Mouse (Mus musculus) liver (tissue): Measurements from ENCODE around the gene Prpf6.

Experiments
- DNase-seq: peaks from one replicate; pipeline ENCODE4 v3.0.0-alpha.2; 2020; ENCODE audit warnings: mixed read lengths

Prpf6 gene

DNA sequence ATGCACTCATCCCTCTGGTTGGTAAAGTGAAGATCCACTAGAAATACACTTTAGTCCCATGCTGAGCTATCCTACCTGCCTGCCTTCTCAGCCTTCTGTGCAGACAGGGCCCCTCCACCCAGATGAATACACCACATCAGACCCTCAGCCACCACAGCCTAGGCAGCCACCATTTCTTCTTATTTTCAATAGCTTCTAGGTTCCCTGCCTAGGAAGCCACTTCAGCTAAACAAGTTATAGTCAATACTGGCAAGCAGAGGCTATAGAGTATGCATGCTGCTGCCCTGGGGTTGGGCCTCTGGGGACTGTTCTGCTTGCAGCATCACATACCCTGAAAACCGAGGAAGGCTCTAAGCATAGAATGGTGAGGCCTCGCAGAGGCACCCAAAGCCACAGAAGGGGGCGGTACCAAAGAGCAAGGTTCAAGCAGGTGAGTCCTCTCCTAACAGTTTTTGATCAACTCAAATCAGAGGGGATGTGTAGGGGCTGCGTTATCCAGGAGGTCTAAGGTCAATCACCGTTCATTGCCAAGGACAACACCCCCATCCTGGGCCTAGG is at the start of gene Prpf6:
Prpf6 (plus strand) TSS at position 341 of the 558 bp plus-strand sequence.
- DNase-seq: peak; percentile 45

DNA sequence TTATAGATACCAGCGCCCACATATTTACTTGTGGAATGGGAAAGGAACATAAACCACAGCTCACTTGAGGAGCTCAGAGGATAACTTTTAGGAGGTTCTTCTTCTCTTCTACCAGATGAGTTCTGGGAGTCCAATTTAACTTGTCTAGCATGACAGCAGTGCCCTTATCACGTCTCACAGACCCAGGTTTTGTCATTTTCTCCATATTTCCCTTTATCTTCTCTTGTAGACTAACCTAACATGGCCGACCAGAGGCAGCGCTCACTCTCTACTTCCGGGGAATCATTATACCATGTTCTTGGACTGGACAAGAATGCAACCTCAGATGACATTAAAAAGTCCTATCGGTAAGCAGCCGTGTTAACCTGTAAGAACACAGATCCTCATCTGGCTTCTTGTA is 45.5 kb upstream of the Prpf6 start:
- DNase-seq: peak; percentile 35

DNA sequence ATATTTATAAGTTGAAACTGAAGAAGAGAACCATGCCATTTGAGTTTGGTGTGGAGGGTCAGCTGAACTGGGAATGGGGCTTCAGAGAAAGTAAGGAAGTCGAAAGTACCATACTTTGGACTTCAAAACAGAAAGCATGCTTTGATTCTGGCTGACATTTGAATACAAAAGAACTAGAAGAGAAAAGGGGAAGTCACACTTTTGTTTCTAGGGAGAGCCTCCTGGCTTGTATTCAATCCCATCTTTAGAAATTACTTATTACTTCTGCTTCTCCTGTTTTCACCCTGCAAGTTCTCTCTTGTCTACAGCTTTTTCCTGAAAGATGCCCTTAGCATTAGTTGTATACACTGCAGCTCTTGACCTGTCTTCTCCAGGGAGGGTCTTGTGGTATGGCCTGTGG is 43.4 kb upstream of the Prpf6 start:
- no peak for DNase-seq

DNA sequence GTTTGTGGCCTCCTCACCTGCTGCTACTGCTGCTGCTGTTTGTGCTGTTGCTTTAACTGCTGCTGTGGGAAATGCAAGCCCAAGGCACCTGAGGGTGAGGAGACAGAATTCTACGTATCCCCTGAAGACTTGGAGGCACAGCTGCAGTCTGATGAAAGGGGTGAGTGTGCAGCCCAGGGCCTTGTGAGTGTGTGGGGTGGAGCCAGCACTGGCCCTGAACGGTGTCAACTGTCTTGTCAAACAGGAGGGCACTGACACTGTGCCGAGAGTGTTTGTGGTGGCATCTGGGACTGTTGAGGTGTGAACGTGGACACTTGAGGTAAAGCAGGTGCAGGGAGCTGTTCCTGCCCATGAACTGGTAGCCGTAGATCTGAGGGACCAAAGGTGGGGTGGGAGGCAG is 43.0 kb upstream of the Prpf6 start:
- DNase-seq: no peak

DNA sequence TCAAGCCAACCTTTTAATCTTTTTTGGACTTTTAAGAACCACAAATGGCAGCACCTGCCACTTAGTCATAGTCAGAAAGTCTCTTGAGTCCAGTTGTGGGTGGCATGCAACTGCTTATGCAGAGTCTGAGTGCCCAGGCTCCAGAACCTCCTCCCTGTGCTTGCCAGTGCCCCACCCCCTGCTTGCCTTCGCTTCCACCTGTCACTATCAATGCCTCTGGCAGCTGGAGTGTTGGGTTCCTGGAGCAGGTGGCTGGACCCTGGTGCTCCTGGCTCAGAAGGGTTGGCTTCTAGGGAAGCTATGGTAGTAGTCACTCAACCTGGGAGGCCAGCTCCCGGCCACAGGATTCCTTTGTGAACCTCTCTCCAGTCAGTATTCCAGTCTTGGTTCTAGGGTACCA is 41.4 kb upstream of the Prpf6 start:
- no peak for DNase-seq

DNA sequence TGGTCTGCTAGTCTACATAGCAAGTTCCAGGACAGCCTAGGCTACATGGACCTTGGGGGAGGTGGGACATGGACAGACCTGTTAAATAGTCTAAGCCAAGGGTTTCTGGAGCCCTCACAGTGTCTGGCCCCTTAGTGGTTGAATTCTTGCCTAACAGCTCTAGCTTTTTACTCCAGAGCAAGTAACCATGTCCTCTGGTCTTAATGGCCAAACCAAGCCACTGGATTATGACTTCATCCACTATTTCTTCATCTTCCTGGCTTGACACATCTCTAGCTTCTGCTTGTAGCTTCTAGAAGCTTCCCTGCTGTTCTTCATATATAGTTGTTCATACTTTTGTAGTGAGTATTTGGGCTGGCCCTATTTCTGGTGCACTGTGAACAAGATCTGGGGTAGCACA is 37.9 kb upstream of the Prpf6 start:
- DNase-seq: no peak

DNA sequence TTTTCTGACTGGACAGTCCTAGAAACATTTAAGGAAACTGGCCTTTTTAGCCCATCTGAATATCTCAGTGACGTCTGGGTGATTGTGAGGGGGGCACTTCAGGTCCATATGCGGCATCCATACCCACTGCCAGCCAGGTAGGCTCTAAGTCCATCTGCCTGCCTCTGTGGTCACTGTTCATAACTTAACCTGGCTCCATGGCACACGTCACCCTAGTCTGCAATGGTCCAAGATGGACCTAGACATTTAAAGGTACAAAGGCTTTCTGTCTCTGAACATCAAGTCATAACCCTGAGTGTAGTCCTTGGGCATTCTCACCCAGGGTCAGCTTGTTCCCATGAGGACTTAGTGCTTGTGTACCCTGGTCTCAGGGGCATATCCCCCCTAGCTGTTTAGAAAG is 24.3 kb upstream of the Prpf6 start:
- DNase-seq: no peak

DNA sequence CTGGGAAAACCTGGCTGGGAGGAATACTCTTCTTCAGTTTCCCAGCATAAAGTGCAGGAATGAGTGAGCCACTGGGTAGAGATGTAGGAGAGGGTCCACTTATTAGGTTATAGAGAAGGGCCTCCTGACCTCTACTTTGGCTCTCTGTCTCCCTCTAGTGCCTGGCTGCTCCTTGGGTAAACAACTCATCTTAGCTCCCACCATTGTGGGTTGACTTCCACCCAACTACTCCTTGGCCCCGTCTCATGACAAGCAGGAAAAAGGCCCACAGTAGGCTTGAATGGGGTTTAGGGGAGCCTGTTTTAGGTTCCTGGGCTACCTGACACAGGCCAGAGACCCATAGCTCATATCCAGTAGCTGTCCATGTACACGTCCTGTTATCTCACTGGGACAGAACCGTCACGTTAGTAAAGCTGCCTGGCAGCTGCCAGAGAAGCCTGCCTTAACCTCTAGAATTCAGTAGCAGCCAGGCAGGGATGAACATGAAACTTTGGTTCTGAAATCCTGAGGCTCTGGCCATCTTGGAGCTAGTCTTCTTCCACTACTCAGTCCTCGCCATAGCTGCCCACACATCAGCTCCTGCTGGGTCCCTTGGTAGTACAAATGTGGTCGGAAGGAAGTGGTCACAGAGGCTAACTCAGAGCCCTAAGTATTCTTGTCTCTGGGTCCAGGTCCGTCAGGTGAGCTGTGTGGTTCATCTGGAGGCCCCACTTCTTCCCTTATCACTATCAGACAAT is 23.2 kb upstream of the Prpf6 start:
- peak; percentile 71 for DNase-seq

DNA sequence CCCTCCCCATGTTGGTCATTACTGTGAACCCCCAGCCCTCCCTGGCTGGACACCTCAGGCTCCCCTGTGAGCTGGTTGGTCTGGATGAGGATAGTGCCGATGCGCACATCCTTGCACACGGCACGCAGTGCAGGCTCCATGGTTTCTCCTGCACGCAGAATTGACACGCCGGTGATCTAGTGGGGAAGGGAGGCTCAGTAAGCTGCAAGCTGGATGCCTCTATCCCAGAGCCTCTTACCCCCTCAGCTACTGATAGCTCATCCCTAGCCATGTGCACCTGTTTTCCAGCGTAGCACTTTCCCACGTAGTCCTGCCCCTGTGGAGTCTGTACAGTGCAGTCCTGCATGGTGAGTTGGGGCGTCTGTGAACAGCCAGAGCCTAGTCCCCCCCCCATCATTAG is 21.8 kb upstream of the Prpf6 start:
- no peak for DNase-seq

DNA sequence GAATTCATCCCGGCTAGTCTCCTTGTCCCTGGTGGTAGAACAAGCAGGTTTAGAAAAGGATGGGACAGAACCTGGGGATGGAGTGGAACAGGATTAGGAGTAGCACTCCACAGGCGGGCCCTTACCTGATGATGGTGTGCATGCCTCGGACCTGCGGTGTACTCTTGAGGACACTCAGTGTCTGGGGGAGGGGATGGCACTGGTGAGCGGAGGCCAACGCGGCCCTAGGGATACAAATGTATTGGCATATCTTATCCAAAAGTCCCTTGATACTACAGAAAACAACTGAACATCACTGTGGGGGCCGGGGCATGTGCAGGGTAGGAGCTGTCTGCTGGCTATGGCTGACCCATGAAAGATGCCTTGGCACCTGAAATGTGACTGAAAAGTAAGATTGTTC is 21.3 kb upstream of the Prpf6 start:
- DNase-seq: no peak

DNA sequence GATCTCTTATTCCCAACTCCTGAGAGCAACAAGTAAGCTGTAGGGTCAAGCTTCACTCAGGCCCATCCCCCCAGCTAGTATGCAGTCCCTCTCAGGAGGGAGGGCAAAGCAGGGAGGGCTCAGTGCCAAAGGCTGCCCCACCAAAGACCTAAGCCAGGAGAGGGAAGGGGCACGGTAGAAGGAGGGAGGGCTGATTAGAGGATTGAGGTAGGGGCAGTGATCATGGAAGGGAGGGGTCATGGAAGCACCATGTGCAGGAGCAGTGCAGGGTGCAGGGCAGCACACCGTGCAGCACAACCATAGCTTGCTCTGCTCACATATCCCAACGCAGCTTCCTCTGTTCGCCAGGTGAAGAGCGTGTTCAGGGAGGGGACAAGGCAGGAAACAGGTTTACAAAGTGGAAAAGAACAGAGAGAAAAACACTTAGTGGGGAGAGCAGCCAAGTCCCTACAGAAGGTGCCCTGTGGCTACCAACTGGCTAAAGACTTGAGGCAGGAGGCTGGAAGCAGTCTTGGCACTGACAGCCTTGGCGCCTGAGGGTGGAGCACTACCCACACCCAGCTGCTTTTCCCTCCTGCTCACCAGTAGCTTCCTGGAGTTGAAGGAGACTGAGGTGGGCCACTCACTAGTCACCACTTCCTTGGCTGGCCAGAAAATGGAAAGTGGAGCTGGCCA is 20.6 kb upstream of the Prpf6 start:
- DNase-seq: no peak

DNA sequence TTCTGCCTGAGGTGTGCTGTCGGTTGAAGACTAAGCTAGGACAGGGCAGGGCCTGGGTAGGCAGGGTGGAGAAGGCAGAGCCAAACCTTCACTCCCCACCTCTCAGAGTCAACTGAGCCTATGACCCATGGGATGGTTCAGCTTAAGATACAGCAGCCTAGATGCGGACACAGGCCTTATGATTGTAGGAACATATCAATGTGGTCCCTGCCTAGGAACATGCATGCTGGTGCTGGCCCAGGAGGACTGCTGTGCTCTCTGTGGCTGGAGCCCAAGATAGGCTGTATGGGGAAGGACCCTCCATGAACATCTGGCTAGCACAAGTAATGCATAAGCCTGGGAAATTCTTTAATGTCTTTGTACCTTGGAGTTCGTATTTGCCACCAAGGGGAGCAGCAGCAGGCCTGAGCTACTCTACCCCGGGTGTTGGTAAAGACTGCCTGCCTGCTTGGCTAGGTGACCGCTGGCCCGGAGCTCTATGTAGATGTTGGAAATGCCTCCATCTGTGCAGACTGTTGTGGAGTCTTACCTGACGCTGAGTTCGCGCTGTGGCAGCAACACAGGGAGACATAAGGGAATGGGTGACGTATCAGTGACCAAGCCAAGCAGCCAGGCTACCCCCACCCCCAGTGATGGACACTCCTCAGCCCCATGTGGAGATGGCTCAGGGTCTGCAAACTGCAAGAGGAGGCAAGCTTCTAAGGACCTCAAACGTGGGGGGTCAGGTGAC is 19.6 kb upstream of the Prpf6 start:
- no peak for DNase-seq

DNA sequence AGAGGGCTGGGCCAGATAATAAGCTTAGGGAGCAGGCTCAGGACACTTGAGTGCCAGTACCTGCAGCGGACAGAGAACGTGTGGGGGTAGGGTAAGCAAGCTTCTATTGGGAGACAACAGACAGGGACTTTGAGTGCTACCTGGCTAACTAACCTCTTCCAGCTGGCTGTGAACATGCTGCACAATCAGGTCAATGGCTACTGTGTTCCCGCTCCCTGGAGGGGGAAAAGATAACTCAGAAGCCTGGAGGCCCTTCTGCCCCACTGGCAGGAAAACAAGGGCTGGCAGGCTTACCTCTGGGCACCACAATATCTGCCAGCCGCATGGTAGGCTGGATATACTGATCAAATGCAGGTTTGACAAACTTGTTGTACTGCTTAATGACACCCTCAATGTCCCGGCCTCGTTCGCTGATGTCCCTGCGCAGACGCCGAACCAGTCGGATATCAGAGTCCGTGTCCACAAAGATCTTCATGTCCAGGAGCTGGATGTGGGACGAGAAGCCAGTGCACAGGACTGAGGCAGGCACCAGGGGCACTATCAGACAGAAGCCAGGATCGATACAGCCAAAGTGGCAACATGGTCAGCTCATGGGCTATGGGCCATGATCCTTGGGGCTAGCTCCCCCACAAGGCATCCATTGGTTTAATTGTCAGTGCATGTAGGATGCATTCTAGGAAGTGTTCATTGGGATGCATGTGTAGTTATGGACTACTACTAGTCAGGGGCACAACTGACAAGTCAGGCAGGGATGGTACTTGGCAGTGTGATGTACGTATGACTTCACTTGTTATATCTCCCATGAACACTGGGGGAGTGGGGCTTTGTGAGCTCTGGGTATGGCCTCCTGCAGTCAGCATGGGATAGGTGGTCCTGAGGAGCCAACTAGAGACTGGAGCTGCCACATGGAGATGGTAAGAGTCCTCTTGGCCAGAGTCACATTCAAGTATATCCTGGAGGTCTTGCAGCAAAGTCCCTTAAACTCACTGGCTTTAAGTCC is 18.4 kb upstream of the Prpf6 start:
- DNase-seq: no peak

DNA sequence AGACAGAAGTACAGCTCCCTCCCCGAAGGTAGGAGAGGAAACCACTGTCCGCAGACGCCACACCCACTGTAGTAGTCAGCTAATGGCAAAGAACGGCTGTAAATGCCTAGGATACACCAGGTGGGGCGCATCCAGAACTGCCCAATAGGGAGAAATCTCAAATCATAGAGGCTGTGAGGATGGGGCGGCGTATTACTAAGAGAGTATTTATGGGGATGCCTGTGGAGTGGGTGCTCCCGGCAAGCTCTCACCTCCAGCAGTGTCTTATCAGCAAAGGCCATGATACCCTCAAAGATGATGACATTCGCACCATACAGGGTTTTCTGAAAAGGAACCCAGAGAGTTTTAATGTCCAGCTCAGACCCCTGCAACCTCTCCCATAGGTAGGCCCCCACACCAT is 17.7 kb upstream of the Prpf6 start:
- no peak for DNase-seq

DNA sequence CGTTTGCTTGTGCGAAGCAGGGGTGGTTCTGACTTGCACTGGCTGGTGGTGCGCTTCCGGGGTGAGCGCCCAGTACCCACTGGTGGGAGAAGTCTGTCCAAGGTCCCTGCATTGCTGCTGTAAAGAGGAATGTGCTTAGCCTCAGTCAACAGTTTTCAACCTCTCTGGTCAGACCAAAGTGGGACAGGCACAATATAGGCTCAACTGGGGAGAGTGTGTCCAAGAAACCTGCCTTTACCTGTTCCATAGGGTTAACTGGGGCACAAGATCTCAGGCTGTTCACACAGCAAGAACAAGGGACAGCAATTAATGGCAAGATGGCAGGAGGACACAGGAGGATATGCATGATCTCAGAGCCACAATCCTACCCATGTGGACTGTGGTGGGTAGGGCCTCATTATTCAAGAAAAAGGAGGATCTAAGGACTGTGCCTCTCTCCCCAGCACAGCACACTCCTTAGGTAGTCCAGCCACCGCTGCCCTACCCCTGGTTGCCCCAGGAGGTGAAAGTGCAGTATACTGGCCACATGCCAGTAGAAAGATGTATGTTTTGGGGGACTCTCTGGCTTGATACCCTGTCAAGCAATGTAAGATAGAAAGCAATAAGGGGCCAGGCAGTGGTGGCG is 16.6 kb upstream of the Prpf6 start:
- no peak for DNase-seq

DNA sequence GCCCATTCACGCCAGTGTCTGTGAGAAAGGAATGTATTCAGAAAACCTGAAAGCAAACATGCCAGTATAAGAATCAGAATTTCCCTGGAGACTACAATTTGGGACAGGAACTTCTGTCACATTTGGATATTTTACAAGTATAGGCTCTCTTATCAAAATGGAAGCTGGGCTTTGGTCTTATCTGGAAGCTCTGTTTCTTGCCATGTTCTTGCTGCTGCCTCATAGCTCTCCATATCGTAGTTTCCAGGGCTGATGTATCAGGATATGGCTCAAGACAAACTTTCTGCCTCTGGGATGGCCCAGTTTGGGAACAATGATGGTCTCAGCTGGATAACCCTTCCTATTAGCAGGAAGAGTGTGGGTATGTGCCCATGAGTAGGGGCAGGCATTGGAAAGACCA is 15.1 kb upstream of the Prpf6 start:
- no peak for DNase-seq

DNA sequence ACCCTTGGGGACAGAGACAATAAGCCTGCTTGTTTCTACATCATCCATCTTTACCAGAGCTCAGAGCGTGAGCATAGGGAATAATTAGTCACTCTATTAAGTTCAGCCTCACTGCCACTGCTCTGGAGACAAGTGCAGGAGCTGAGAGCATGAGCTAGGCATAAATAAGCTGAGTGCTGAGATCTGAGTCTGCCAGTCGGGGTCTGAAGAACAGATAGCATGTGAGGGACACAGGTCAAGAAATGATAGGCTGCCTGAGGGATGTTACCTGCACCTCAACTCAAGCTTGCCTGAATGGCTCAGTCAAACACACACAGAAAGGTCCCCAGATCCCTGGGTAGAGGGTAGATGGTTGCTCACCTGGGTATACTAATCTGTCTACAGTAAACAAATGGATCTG is 14.5 kb upstream of the Prpf6 start:
- DNase-seq: no peak

DNA sequence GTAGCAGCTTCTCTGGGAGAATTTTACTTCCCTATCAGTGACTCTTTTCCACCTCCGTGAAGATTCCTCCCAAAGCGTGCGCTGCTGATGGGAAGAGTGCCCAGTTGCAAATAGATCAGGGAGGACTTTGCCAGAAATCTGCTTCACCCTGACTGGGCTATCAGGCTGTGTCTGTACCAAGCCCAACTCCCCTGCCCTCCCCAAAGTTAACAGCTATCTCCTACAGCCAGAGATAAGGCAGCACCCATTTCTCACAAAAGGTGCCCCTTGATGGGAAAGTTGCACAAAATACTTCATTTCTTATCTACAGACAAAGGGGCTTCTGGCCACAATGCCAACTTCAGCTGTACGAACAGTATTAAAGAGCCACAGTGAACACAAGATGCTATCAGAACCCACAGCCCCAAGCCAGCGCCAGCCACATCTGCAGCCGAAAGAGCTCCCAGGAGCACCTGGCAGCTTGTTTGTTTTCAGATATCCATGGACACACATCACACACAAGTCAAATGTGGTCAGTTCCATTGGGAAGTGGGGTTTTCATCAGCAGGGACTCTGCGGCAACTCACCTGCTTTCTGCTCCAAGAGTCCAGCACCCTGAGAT is 13.6 kb upstream of the Prpf6 start:
- peak; percentile 64 for DNase-seq

DNA sequence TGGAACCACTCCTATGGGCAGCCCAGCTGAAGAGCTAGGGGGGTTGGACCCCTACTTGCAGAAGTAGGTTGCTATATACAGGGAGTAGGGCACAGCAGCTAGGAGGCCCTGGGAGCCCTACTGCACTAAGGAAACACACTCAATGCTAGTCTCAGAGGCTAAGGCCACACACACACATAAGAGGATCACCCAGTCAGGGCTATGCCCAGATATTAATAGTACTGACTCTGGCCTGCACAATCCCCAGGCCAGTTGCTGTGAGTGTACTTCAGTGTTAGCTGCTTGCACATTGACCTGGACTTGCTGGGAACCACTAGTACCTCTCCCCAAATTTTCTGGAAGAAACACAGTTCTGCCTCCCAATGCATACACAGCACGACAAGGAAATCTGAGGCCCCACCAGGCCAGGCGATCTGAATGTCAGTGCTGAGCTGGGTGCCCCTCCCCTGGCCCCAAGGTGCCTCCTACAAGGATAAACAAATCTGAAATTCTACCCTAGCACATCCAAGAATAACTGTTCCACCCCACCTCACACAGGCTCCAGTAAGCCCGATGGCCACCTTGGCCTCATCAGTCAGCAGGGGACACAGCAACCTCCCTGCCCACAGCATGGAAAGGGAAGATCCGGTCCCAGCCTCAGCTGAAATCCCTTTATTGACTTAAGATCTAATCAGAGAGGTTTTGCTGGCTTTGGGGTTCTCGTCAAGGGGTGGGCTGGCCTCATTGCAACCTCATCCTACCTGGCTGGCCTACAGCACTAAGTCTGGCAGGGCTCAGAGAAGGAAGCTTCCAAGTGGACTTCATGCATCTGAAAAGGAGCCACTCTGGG is 12.7 kb upstream of the Prpf6 start:
- DNase-seq: no peak

DNA sequence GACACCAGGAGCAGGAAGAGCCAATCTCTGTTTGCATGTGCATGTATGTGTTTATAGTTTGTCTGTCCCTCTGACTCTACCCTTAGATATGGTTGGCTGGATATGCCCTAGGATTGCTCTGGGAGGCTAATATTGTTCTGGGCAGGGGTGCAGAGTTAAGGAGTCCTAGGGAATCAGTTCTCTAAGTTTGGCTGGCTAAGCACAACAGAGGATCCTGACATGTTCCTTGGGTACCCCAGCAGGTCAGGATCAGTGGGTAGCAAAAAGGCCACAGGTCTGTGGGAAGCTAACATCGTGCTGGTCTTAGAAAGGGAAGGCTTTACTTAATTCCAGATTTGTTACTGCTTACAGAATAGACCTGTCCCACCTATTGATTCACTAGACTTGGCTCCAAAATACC is 12.0 kb upstream of the Prpf6 start:
- no peak for DNase-seq
